Mouse (Mus musculus) hindbrain, embryonic 13.5 days (tissue): ENCODE measurements around the gene March5. TPM values are rescaled to one million over a fixed set of nuclear protein-coding genes. Genes with fewer than 3 reads are reported as not detected.
"Not testable (repeated sequence)": the region's sequence is repeated elsewhere in the genome, so short reads cannot be mapped to it uniquely, and the experiment has no call there.

ENCODE experiments used
- ATAC-seq: fragments of 200-750 bp; cut with Nextera tagmentation; 2 replicates; pipeline ENCODE4 v1.8.0; 2017; ENCODE audit warnings: moderate TSS enrichment; ENCODE audit not compliant: low FRiP score
- H3K27ac ChIP-seq: fragments of 300-500 bp; sonication (generic); 2 replicates; pipeline ENCODE4 v1.5.1; 2015; ENCODE audit warnings: inconsistent platforms, mild to moderate bottlenecking, moderate library complexity
- H3K27me3 ChIP-seq: fragments of 300-500 bp; sonication (generic); 2 replicates; pipeline ENCODE4 v1.6.1; 2015; ENCODE audit warnings: mild to moderate bottlenecking, inconsistent platforms
- H3K36me3 ChIP-seq: fragments of 300-500 bp; sonication (generic); 2 replicates; pipeline ENCODE4 v1.6.1; 2015; ENCODE audit warnings: mild to moderate bottlenecking, inconsistent platforms
- H3K4me1 ChIP-seq: fragments of 300-500 bp; sonication (generic); replicated peaks from 2 replicates; pipeline ENCODE4 v1.6.1; 2015; ENCODE audit warnings: inconsistent platforms
- H3K4me2 ChIP-seq: fragments of 300-500 bp; sonication (generic); 2 replicates; pipeline ENCODE4 v1.6.1; 2015; ENCODE audit warnings: inconsistent platforms, mild to moderate bottlenecking, moderate library complexity
- H3K4me3 ChIP-seq: fragments of 300-500 bp; sonication (generic); 2 replicates; pipeline ENCODE4 v1.5.1; 2015; ENCODE audit warnings: mild to moderate bottlenecking, inconsistent platforms
- H3K9ac ChIP-seq: fragments of 300-500 bp; sonication (generic); 2 replicates; pipeline ENCODE4 v1.6.1; 2015; ENCODE audit warnings: mild to moderate bottlenecking, inconsistent platforms
- H3K9me3 ChIP-seq: fragments of 300-500 bp; sonication (generic); 2 replicates; pipeline ENCODE4 v1.6.1; 2016; ENCODE audit warnings: inconsistent platforms
- WGBS: fragments of 180-500 bp; shearing (Covaris S2); methylation state at CpG from one replicate; pipeline ENCODE4 v1.1.7; 2015; 5-methylcytosine and 5-hydroxymethylcytosine counted together
- polyA plus RNA-seq: library from polyadenylated mRNA; unstranded; fragments of >200 nt; fragmentation: Nextera tagmentation; extraction: Ambion mirVana; gene quantifications from 2 replicates; pipeline ENCODE4 v1.2.1, GENCODE M21; 2015

March5 gene
- polyA plus RNA-seq, 1 experiment from 2014 or later, result 114 TPM

DNA sequence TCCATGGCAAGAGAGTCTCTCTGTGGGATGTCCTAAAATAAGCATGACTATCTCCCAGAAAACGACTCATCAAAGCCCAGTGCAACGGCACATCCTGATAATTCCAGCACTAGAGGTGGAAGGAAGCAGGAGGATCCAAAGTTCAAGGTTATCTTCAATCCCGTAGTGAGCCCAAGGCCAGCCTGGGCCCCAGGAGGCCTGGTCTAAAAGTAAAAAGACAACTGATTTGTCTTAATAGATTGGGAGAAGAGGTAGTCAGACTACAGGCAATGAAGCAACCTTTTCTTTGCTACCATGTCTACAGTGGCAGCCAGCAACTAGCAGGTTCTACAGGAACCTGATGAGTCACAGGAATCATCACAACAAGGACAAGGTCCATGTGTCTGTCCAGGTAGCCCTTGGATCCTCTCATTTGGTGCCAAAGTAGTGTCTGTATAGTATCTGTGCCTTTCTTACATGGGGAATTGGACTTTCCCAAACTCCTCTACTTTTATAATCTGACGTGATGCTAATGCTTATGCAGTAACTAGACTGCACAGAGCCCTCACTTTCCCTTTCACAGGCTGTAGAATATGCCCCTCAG is 18.9 kb upstream of the March5 start:
- no peaks in the 10 kb centered on the region for H3K9me3 ChIP-seq
- no peaks in the 10 kb centered on the region for H3K36me3 ChIP-seq
- no peak overlapping the region for H3K4me2 ChIP-seq
- no peak overlapping the region for H3K27ac ChIP-seq
- no peaks in the 10 kb centered on the region for H3K4me1 ChIP-seq
- ATAC-seq, result no peak
- 77% methylated on average over 4 of the region's 4 CpGs for WGBS
- no peak overlapping the region for H3K9ac ChIP-seq
- no peak overlapping the region for H3K4me3 ChIP-seq
- H3K27me3 ChIP-seq, result no peaks in the 10 kb centered on the region

DNA sequence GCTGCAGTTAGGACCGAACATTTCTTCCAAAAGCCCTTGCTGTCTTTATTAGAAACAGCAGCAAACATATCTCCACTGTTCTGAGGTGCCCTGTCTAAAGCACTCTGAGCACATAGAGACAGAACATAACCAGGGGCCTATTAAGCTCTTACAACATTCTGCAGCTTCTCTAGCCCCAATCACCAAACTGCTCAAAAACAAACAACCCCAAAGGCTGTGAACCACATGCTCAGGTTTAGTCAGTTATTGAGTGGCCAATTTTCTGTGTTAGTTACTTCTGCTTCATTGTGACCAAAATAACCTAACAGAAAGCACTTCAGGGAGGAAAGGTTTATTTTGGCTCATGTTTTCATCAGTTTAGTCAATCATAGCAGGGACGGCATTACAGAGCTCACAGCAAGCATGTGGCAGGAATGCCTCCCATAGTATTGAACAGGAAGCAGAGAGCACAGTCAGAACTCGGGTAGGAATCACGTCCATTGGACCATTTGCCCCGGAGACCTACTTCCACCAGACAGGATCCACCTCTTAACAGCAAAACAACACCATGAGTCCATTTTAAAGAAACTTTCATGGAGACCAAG is 14.8 kb upstream of the March5 start:
- no peaks in the 10 kb centered on the region for H3K4me1 ChIP-seq
- 85% methylated on average over 5 of the region's 5 CpGs for WGBS
- H3K9ac ChIP-seq, result no peak overlapping the region
- no peak for ATAC-seq
- H3K4me2 ChIP-seq, result no peak overlapping the region
- H3K9me3 ChIP-seq, result no peaks in the 10 kb centered on the region
- no peaks in the 10 kb centered on the region for H3K36me3 ChIP-seq
- H3K4me3 ChIP-seq, result no peak overlapping the region
- no peaks in the 10 kb centered on the region for H3K27me3 ChIP-seq
- H3K27ac ChIP-seq, result no peak overlapping the region

DNA sequence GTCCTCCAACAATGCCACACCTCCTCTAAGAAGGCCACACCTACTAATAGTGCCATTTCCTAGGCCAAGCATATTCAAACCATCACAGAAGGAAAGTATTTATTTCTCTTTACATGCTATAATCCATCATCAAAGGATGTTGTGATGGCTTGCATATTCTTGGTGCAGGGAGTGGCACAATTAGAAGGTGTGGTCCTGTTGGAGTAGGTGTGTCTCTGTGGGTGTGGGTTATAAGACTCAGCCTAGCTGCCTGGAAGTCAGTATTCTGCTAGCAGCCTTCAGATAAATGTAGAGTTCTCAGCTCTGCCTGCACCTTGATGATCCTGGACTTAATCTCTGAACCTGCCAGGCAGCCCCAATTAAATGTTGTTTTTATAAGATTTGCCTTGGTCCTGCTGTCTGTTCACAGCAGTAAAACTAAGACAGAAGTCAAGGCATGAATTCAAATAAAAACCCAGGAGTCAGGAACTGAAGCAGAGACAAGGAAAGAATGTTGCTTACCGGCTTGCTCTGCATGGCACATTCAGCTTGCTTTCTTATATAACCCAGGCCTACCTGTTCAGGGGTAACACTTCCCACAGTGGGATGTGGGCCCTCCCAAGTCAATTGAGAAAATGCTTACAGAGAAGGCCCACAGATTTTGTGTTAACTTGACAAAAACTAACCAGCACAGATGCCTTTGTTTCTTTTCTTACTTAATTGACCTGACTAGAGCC is 9.0 kb upstream of the March5 start:
- 78% methylated on average over 1 of the region's 1 CpGs for WGBS
- no peak overlapping the region for H3K4me3 ChIP-seq
- H3K36me3 ChIP-seq, result no peaks in the 10 kb centered on the region
- no peak overlapping the region for H3K4me2 ChIP-seq
- H3K9me3 ChIP-seq, result no peaks in the 10 kb centered on the region
- no peaks in the 10 kb centered on the region for H3K4me1 ChIP-seq
- no peak for ATAC-seq
- no peak overlapping the region for H3K9ac ChIP-seq
- H3K27me3 ChIP-seq, result no peaks in the 10 kb centered on the region
- H3K27ac ChIP-seq, result no peak overlapping the region

DNA sequence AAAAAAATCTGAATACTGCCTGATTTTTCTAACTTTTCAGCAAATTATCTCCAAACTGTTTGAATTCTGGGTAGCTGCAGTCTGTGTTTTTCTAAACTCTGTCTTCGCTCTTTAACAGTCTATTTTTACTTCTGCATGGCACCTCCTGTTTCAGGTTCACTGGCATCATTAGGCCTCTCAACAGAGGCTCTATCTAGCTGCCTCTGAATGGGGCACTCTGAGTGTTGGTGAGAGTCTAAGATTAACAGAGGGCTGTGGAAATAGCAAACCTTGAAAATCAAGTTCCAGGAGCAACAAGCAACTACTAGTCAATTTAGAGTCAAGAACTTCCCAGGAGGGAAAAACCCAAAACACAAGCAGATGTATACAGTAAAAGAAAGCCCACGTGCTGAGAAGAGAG is 7.5 kb upstream of the March5 start:
- H3K27ac ChIP-seq, result no peak overlapping the region
- H3K9ac ChIP-seq, result no peak overlapping the region
- no peak overlapping the region for H3K4me3 ChIP-seq
- H3K4me2 ChIP-seq, result no peak overlapping the region
- ATAC-seq, result no peak
- H3K9me3 ChIP-seq, result no peaks in the 10 kb centered on the region
- H3K27me3 ChIP-seq, result no peaks in the 10 kb centered on the region
- no peaks in the 10 kb centered on the region for H3K36me3 ChIP-seq
- no peaks in the 10 kb centered on the region for H3K4me1 ChIP-seq
- 88% methylated on average over 2 of the region's 2 CpGs for WGBS

DNA sequence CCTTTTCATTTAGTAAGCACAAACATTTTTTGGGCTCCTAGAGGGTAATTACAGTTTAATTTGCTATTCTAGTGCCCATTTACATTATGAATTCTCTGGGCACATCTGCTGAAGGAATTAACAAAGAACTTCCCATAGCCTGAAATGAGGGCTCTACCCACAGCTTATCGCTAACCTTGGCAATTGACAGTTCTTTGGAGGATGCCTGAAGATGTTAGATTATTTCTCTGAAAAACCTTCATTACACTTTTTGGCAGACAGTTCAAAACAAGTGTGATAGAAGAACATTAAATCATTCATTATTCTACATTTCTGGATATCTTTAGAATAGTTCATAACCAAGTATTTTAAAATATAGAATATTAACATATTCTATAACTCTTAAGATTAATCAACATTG is 4.0 kb upstream of the March5 start:
- no peaks in the 10 kb centered on the region for H3K27me3 ChIP-seq
- H3K9ac ChIP-seq, result no peak overlapping the region
- H3K4me3 ChIP-seq, result no peak overlapping the region
- no peak overlapping the region for H3K4me2 ChIP-seq
- 92% methylated on average over 1 of the region's 1 CpGs for WGBS
- peaks cover 3% of the 10 kb centered on the region; the same call in 1 of the 2 replicates for H3K4me1 ChIP-seq
- H3K27ac ChIP-seq, result no peak overlapping the region
- no peaks in the 10 kb centered on the region for H3K9me3 ChIP-seq
- H3K36me3 ChIP-seq, result no peaks in the 10 kb centered on the region
- ATAC-seq, result no peak

DNA sequence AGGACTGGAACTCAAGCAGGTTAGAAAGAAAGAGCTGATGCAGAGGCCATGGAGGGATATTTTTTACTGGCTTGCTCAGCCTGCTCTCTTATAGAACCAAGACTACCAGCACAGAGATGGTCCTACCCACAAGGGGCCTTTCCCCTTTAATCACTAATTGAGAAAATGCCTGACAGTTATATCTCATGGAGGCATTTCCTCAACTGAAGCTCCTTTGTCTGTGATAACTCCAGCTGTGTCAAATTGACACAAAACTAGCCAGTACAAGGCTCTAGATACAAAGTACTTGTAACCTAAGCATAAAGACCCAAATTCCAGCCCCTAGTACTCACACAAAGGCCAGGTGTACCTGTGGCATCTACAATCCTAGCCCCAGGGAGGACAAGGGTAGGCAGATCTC is 2.2 kb upstream of the March5 start:
- peaks cover 18% of the 10 kb centered on the region for H3K4me1 ChIP-seq
- not testable (repeated sequence) for H3K9ac ChIP-seq, H3K27ac ChIP-seq, H3K27me3 ChIP-seq, H3K4me3 ChIP-seq, ATAC-seq, H3K4me2 ChIP-seq, H3K36me3 ChIP-seq, H3K9me3 ChIP-seq

DNA sequence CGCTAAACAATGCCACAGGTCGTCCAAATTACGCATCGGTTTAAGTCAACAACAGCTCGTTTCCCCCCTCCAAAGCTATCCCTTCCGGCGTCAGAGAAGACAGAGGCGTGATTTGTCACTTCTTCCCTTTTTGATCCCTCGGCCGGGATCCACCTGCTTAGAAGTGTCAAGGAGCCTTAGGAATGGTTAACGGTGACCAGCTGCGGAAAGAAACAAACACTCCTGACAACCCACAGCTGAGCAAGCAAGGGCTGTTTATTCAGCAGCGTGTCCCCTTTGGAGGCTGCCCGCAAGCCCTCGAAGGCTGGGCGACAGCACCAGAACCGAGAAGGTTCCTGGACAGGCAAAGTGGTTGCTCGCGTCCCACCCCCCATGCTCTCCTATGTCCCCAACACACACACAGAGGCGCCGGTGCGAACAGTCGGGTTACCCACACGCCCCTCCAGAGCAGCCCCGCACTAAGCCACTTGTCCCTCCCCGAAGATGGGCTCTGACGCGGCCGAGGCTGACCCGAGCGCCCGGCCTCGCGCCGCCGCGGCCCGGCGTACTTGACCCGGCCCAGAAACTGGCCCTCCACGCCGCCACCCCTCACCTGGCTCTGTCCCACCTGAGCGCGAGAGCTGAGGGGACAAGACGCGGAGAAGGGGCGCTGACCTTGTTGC is 571 bp upstream of the March5 start:
- peak overlapping the region; percentile 84 for H3K4me2 ChIP-seq
- H3K9me3 ChIP-seq, result no peaks in the 10 kb centered on the region
- peak overlapping the region; percentile 91 for H3K27ac ChIP-seq
- H3K9ac ChIP-seq, result peak overlapping the region; percentile 99
- H3K36me3 ChIP-seq, result peaks cover 14% of the 10 kb centered on the region
- peak overlapping the region; percentile 100 for H3K4me3 ChIP-seq
- peaks cover 18% of the 10 kb centered on the region for H3K4me1 ChIP-seq
- H3K27me3 ChIP-seq, result no peaks in the 10 kb centered on the region
- peak; percentile 83 for ATAC-seq
- WGBS, result under 1% methylated on average over 47 of the region's 47 CpGs

DNA sequence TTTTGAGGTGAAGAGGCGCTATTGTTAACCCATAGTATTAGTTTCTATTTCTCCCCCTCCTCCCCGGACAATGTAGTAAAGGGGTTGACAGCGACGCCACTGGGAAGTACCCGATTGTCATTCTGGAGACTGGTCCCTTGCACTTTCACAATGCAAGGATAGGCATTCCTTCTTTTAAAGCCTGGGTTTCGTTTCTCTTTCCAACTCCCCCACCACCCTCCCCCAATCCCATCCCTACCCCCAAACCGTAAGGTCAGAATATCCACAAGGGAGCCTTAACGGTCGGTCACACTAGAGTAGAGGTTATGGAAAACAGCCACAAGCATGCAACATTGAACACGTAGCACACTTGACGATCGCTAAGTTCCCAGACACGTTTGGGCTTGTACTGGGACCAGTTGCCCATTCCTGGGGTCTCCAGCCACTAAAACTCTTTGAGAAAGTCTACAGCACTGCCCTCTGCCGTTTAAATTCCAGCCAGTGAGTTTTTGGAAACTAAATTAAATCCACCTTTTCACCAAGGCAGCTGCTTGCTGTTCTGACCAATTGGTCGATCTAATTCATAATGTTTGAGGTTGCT is 923 bp downstream of the March5 start, which contains the start of gene Cpeb3:
TSS of gene Cpeb3 (minus strand) at position 426 of the 580 bp plus-strand sequence.
- no peak for ATAC-seq
- peak within 1 kb of the TSS; percentile 100 for H3K4me3 ChIP-seq
- H3K9ac ChIP-seq, result peak within 1 kb of the TSS; percentile 99
- WGBS, result 1% methylated on average over 15 of the region's 15 CpGs
- peak within 1 kb of the TSS; percentile 91 for H3K27ac ChIP-seq
- peaks cover 18% of the 10 kb centered on the region for H3K4me1 ChIP-seq
- peaks cover 29% of the 10 kb centered on the region for H3K36me3 ChIP-seq
- H3K9me3 ChIP-seq, result no peaks in the 10 kb centered on the region
- no peaks in the 10 kb centered on the region for H3K27me3 ChIP-seq
- H3K4me2 ChIP-seq, result peak within 1 kb of the TSS; percentile 84

DNA sequence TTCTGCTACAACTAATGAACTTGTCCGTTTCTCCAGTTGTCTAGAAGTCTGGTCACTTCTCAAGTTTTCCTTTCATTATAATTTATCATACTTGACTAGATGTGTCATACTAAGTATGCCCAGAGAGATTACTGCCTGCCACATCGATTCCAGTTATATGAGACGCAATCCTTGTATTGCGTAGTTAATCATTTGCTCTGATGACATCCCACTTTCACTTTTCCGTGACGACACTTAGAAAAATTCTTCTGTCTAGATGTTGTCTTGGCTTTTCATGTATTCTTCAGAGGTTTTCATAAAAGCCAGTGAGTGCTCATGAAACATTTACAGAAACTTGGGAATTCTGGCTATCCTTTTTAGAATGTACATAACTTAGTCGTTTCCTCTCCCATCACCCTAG is 1.6 kb downstream of the March5 start:
- Histone ChIP-seq H3K9ac (peak overlapping the region; percentile 99), H3K4me2 (peak overlapping the region; percentile 84), H3K36me3 (peaks cover 29% of the 10 kb centered on the region), H3K4me1 (peaks cover 18% of the 10 kb centered on the region), H3K27ac (no peak overlapping the region), H3K4me3 (peak overlapping the region; percentile 100), H3K27me3 (no peaks in the 10 kb centered on the region), H3K9me3 (no peaks in the 10 kb centered on the region)
- WGBS, result 75% methylated on average over 7 of the region's 7 CpGs
- no peak for ATAC-seq

DNA sequence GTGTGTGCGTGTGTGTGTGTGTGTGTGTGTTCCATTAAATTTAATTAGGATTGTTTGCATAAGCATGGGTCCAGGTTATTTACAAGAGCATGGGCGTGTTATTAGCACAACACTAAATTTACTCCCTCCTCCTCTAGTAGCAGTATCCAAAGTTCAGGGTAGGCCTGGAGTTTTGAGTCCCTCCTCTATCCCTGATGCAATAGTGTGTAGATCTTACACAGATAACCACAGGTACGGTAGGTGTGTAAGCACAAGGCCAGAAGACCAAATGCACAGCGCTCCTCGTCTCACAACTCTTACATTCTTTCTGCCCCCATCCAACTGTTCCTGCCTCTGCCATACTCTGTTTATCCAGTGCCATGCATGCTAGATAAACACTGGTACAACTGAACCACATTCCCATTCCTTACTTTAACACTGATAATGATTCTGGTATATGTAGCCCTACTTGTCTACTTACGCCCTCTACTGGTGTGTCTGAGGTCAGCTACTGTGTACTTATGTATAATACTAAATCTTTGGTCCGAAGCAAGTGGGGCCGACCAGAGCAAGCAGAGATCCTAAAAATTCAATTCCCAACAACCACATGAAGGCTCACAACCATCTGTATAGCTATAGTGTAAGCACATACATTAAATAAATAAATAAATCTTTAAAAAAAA is 2.3 kb downstream of the March5 start:
- Histone ChIP-seq H3K9me3 (no peaks in the 10 kb centered on the region), H3K4me1 (peaks cover 18% of the 10 kb centered on the region), H3K36me3 (peaks cover 29% of the 10 kb centered on the region), H3K4me2 (peak overlapping the region; percentile 84), H3K4me3 (peak overlapping the region; percentile 100; the same call in 1 of the 2 replicates), H3K27ac (no peak overlapping the region), H3K9ac (no peak overlapping the region), H3K27me3 (no peaks in the 10 kb centered on the region)
- ATAC-seq, result no peak
- 88% methylated on average over 8 of the region's 8 CpGs for WGBS

DNA sequence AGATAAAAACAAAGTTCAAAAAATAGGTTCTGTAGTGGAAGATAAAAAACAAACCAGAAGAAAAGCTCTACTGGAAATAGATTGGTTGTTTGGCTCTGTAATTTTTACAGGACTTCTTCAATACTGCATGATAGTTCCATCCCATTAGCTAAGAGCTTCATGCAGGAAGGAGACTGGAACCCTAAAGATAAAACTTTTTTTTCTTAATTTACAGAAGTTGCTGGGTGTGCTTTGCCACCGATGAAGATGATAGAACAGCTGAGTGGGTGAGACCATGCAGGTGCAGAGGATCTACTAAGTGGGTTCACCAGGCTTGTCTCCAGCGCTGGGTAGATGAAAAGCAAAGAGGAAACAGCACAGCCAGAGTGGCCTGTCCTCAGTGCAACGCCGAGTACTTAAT is 3.1 kb downstream of the March5 start:
- H3K9me3 ChIP-seq, result no peaks in the 10 kb centered on the region
- 99% methylated on average over 4 of the region's 4 CpGs for WGBS
- peaks cover 29% of the 10 kb centered on the region for H3K36me3 ChIP-seq
- H3K27me3 ChIP-seq, result no peaks in the 10 kb centered on the region
- ATAC-seq, result no peak
- H3K9ac ChIP-seq, result no peak overlapping the region
- no peak overlapping the region for H3K27ac ChIP-seq
- no peak overlapping the region for H3K4me3 ChIP-seq
- H3K4me2 ChIP-seq, result no peak overlapping the region
- peaks cover 18% of the 10 kb centered on the region for H3K4me1 ChIP-seq

DNA sequence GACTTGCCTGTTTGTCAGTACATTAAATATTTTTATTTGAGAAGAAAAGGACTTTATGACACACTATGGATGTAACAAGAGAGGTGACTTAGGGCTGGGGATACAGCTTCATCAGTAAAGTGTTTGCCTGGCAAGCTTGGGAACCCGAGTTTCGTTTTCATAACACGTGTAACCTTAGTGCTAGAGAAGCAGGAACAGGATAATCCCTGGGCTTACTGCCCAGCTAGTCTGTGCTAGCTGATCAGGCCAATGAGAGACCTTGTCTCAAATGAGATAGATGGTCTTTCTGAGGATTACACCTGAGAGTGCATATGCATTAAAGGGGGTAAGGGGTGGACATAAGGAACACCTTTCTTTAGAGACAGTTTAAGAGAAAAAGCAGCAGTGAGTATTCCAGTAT is 4.1 kb downstream of the March5 start:
- no peak overlapping the region for H3K4me3 ChIP-seq
- H3K27me3 ChIP-seq, result no peaks in the 10 kb centered on the region
- no peak for ATAC-seq
- H3K4me2 ChIP-seq, result no peak overlapping the region
- H3K9ac ChIP-seq, result no peak overlapping the region
- WGBS, result 94% methylated on average over 3 of the region's 3 CpGs
- no peak overlapping the region for H3K27ac ChIP-seq
- peaks cover 18% of the 10 kb centered on the region for H3K4me1 ChIP-seq
- peaks cover 29% of the 10 kb centered on the region for H3K36me3 ChIP-seq
- H3K9me3 ChIP-seq, result no peaks in the 10 kb centered on the region
